Mouse (Mus musculus) limb, embryonic 14.5 days (tissue): ENCODE measurements at regions not wholly inside any gene's neighbourhood (a gene's known extent, or its start where the extent isn't known, plus 50 kb on each side); places are given as distances from the start of the nearest gene placed in this dataset.

Experiments used
- ATAC-seq: fragments of 200-750 bp; cut with Nextera tagmentation; 2 replicates; pipeline ENCODE4 v1.8.0; 2017; ENCODE audit warnings: low read depth, moderate number of reproducible peaks, moderate TSS enrichment; ENCODE audit not compliant: low FRiP score
- DNase-seq: peaks from one replicate; pipeline ENCODE4 v3.0.0-alpha.2; 2015; ENCODE audit warnings: low spot score
- H3K27ac ChIP-seq: fragments of 300-500 bp; sonication (generic); replicated peaks from 2 replicates; pipeline ENCODE4 v1.5.1; 2014; ENCODE audit warnings: low read depth, mild to moderate bottlenecking, low read length, moderate library complexity, mixed read lengths
- H3K27me3 ChIP-seq: fragments of 300-500 bp; sonication (generic); 2 replicates; pipeline ENCODE4 v1.6.1; 2014; ENCODE audit warnings: low read length, mixed read lengths; ENCODE audit not compliant: control insufficient read depth, insufficient read depth
- H3K36me3 ChIP-seq: fragments of 300-500 bp; sonication (generic); 2 replicates; pipeline ENCODE4 v1.6.1; 2014; ENCODE audit warnings: mild to moderate bottlenecking, low read length, moderate library complexity, mixed read lengths; ENCODE audit not compliant: control insufficient read depth, insufficient read depth
- H3K4me1 ChIP-seq: fragments of 300-500 bp; sonication (generic); 2 replicates; pipeline ENCODE4 v1.6.1; 2014; ENCODE audit warnings: antibody characterized with exemption, low read length, mixed read lengths; ENCODE audit not compliant: control insufficient read depth, insufficient read depth
- H3K4me2 ChIP-seq: fragments of 300-500 bp; sonication (generic); replicated peaks from 2 replicates; pipeline ENCODE4 v1.6.1; 2014; ENCODE audit warnings: low read depth, mild to moderate bottlenecking, low read length, moderate library complexity; ENCODE audit not compliant: severe bottlenecking
- H3K4me3 ChIP-seq: fragments of 300-500 bp; sonication (generic); replicated peaks from 2 replicates; pipeline ENCODE4 v1.5.1; 2014; ENCODE audit warnings: low read length
- H3K9ac ChIP-seq: fragments of 300-500 bp; sonication (generic); 2 replicates; pipeline ENCODE4 v1.6.1; 2014; ENCODE audit warnings: mild to moderate bottlenecking, low read depth, low read length, moderate library complexity; ENCODE audit not compliant: severe bottlenecking
- H3K9me3 ChIP-seq: fragments of 300-500 bp; sonication (generic); 2 replicates; pipeline ENCODE4 v1.6.1; 2016; ENCODE audit warnings: low read length; ENCODE audit not compliant: control insufficient read depth
- POLR2A ChIP-seq: fragments of 200-500 bp; IDR thresholded peaks from 2 replicates; pipeline ENCODE4 v1.8.0; 2012; ENCODE audit warnings: inconsistent platforms, mild to moderate bottlenecking, moderate library complexity, borderline replicate concordance; ENCODE audit not compliant: insufficient read depth, insufficient read length; ENCODE audit errors: extremely low read depth
- WGBS: fragments of 180-500 bp; shearing (Covaris S2); extraction: QIAGEN DNeasy Blood & Tissue Kit; methylation state at CpG from one replicate; pipeline ENCODE4 v1.1.7; 2014; 5-methylcytosine and 5-hydroxymethylcytosine counted together

DNA sequence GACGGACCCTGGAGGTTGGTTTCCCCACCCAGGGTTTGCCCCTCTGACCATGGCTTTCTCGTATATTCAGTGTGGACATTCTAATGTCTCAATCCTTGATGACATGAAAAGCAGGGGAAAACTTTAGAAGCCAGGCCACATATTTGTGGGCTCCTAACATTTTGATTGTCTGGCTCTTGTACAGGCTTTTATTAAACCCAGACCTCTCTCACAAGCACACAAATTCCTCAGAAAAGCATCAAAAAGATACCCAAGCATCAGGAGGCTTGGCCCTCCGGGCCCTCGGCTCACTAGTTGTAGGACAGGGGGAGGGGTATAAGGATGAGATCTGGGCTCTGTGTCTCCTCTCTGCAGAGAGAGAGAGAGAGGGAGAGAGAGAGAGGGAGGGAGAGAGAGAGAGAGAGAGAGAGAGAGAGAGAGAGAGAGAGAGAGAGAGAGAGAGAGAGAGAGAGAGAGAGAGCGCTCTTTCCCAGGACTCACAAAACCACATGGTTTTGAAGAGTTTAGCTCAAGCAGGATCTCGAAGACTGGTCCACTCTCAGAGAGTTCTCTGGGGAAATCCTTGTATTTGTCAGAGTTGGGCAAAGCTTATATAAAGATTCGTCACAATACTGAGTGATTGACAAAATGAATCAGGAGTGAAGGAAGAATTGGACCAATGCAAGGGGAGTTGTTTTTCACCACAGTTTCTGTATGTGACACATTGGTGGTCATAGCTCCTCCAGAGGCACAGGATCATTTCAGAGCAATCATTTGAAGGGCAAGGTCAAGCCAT is 167.2 kb upstream of the Cxcl12 start:
- DNase-seq: no peak
- no peak overlapping the region for H3K4me2 ChIP-seq
- H3K4me1 ChIP-seq: peaks cover 8% of the 10 kb centered on the region; the same call in 1 of the 2 replicates
- no peak for ATAC-seq
- H3K9ac ChIP-seq: no peak overlapping the region
- no peak overlapping the region for H3K27ac ChIP-seq
- no peaks in the 10 kb centered on the region for H3K27me3 ChIP-seq
- H3K9me3 ChIP-seq: no peaks in the 10 kb centered on the region
- 42% methylated on average over 7 of the region's 7 CpGs for WGBS
- no peak for TF ChIP-seq POLR2A
- H3K4me3 ChIP-seq: no peak overlapping the region
- H3K36me3 ChIP-seq: no peaks in the 10 kb centered on the region

DNA sequence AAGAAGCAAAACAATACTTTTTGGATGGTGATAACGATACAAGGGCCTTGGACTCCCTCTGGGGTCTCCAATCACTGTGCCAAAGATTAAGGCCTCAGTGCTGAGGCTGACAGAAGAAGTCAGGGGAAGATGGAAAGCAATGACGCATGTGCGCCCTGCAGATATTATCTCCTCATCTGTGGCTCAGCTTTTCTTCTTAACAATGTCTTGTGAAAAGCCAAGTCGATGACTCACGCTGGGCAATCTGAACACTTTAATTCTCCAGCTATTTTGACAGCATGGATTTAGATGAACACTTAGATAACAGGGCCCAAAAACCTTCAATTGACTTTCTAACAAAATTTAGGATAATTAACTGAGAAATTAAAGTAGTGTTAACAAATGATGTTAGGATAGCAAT is 155.7 kb upstream of the Cxcl12 start:
- Histone ChIP-seq H3K36me3 (no peaks in the 10 kb centered on the region), H3K27me3 (no peaks in the 10 kb centered on the region), H3K4me3 (no peak overlapping the region), H3K9me3 (no peaks in the 10 kb centered on the region), H3K4me1 (no peaks in the 10 kb centered on the region), H3K4me2 (no peak overlapping the region), H3K9ac (no peak overlapping the region), H3K27ac (no peak overlapping the region)
- DNase-seq (no peak), ATAC-seq (no peak)
- TF ChIP-seq POLR2A: no peak
- 91% methylated on average over 5 of the region's 5 CpGs for WGBS

DNA sequence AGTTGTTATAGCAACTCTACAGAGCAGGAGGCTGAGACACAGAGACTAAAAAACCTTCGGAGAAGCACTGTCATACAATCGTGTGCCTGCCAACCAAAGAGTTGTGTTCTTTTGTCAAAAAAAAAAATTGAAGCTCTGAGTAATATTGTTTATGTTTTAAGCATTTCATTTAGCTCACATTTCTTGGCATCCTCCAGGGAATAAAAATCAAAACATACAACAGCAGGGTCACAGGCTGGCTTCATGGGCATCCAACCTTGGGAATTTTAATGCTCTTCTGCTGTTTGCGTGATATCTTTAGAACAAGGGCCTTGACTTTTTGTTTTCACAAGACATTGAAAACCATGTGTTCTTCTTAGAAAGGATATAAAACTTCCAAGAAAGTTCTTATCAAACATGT is 152.9 kb upstream of the Cxcl12 start:
- Histone ChIP-seq H3K9me3 (no peaks in the 10 kb centered on the region), H3K4me3 (no peak overlapping the region)

DNA sequence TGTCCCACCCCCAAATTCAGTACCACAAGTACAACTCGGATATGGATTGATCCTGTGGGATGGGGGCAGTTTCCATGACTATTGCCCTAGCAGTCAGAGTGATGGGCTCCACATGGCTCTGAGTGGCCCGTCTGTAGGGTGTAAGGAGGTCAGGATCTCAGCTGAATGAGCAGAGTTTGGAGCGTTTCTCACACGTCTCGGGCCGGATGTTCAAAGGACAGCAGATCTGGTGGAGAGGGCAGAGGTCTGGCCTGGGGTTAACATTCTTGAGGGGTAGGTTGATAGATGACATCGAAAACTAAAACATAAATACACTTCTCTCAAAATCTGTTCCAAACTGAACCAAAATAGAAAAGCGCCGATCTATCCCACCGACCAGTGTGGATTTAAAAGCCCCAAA is 146.5 kb upstream of the Cxcl12 start:
- no peaks in the 10 kb centered on the region for H3K36me3 ChIP-seq
- WGBS: 42% methylated on average over 10 of the region's 10 CpGs
- H3K9ac ChIP-seq: no peak overlapping the region
- H3K4me1 ChIP-seq: no peaks in the 10 kb centered on the region
- TF ChIP-seq POLR2A: no peak
- no peak overlapping the region for H3K27ac ChIP-seq
- no peak overlapping the region for H3K4me3 ChIP-seq
- no peak for ATAC-seq
- H3K27me3 ChIP-seq: no peaks in the 10 kb centered on the region
- H3K9me3 ChIP-seq: no peaks in the 10 kb centered on the region
- H3K4me2 ChIP-seq: no peak overlapping the region
- no peak for DNase-seq

More for the DNA sequence above, 152.9 kb upstream of the Cxcl12 start:
- WGBS: 92% methylated on average over 3 of the region's 3 CpGs
- TF ChIP-seq POLR2A: no peak
- DNase-seq (no peak), ATAC-seq (no peak)
- H3K9ac ChIP-seq: no peak overlapping the region
- no peaks in the 10 kb centered on the region for H3K27me3 ChIP-seq
- H3K4me1 ChIP-seq: no peaks in the 10 kb centered on the region
- H3K4me2 ChIP-seq: no peak overlapping the region
- no peaks in the 10 kb centered on the region for H3K36me3 ChIP-seq
- no peak overlapping the region for H3K27ac ChIP-seq

GRCm38 (mm10) chr6:117032042-117032746 is 136.1 kb upstream of the Cxcl12 start:
- ATAC-seq (no peak), DNase-seq (peak; percentile 61)
- Histone ChIP-seq H3K4me2 (no peak overlapping the region), H3K9ac (no peak overlapping the region), H3K4me1 (no peaks in the 10 kb centered on the region), H3K27ac (no peak overlapping the region), H3K36me3 (no peaks in the 10 kb centered on the region), H3K9me3 (no peaks in the 10 kb centered on the region), H3K27me3 (no peaks in the 10 kb centered on the region), H3K4me3 (no peak overlapping the region)
- WGBS: 46% methylated on average over 8 of the region's 8 CpGs
- no peak for TF ChIP-seq POLR2A
